Mouse (Mus musculus): Measurements from ENCODE around the gene Plekhg6. TPM values are rescaled to one million over a fixed set of nuclear protein-coding genes. Genes with fewer than 3 reads are reported as not detected.

Gene Plekhg6
- polyA plus RNA-seq, 1 experiment, result not detected

DNA sequence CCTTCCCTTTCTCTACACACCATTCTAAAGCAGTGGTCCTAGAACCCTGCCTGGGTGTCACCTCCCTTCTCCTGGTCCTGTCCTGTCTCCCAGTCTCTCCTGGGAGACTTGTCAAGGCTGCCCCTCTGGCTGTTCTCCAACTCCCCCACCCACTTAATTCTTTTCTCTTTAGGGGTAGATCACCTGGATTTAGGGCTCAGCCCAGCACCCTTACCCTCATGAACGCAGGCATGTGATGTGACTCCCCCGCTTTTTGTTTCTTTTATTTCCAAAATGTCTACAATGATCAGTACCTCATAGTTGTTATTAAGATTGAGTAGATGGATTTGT lies 29.6 kb downstream of the Plekhg6 start:
- no peak for TF ChIP-seq GATA1 (IDR thresholded peaks at IDR 0.05; ENCODE audit: low read length)

- TF ChIP-seq GATA1 (IDR thresholded peaks at IDR 0.05; ENCODE audit: low read length), result no peak
Observed at GRCm38 (mm10) chr6:125350231-125350994, 30.2 kb downstream of the Plekhg6 start.

DNA sequence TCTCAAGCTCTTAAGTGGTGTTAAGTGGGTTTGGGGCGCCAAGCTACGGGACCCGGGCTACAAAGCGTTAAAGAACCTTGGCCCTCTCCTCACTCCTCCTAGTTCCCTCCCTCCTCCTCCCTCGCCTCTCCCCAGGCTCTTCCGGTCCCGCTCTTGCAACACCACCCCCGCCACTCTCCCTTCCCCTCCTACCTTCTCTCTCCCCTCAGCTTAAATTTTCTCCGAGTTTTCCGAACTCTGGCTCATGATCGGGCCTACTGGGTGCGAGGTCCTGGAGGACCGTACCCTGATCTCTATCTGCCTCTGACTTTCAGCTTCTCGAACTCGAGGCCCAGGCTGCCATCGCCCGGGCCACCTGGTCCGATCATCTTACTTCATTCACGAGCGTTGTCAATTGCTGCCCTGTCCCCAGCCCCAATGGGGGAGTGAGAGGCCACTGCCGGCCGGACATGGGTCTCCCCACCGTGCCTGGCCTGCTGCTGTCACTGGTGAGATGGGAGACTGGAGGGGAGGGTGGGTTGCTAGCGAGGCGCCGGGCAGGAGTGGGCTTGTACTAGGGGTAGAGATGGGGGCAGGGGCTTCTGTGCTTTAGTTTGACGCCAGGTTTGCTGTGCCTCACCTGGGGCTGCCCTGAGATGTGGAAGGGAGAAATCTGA lies 30.9 kb downstream of the Plekhg6 start:
- TF ChIP-seq GATA1 (IDR thresholded peaks at IDR 0.05; ENCODE audit: low read length), result no peak

GRCm38 (mm10) chr6:125348721-125349574 lies 31.6 kb downstream of the Plekhg6 start, which contains the start of gene Tnfrsf1a:
Tnfrsf1a (plus strand) TSS chr6:125349362.
- no peak for TF ChIP-seq GATA1 (IDR thresholded peaks at IDR 0.05; ENCODE audit: low read length)

GRCm38 (mm10) chr6:125346029-125346428 lies 34.6 kb downstream of the Plekhg6 start:
- TF ChIP-seq GATA1 (IDR thresholded peaks at IDR 0.05; ENCODE audit: low read length), result no peak

- no peak for TF ChIP-seq GATA1 (IDR thresholded peaks at IDR 0.05; ENCODE audit: low read length)
Observed at GRCm38 (mm10) chr6:125345625-125346024, 35.0 kb downstream of the Plekhg6 start.

GRCm38 (mm10) chr6:125344866-125345265 lies 35.7 kb downstream of the Plekhg6 start:
- TF ChIP-seq GATA1 (IDR thresholded peaks at IDR 0.05; ENCODE audit: low read length), result no peak

DNA sequence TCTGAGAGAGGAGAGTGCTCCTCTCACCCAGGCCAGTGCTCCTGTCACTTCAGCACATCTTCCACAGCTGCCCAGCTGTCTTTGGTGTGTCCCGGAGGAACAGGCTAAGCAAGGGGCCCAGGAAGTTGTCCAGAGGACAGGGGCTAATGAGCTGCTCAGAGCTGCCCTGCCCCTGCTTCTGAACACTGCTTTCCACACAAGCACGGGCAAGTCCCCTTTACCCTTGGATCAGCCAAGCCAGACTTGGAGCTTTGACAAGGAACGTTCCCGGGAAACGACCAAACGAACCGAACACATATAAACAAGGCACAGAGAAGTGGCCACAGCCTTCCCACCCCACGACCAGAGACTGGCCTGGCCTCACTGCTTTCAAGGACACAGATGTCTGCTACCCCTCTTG lies 36.5 kb downstream of the Plekhg6 start:
- no peak for TF ChIP-seq GATA1 (IDR thresholded peaks at IDR 0.05; ENCODE audit: low read length)

GRCm38 (mm10) chr6:125342198-125342597 lies 38.4 kb downstream of the Plekhg6 start:
- no peak for TF ChIP-seq GATA1 (IDR thresholded peaks at IDR 0.05; ENCODE audit: low read length)

DNA sequence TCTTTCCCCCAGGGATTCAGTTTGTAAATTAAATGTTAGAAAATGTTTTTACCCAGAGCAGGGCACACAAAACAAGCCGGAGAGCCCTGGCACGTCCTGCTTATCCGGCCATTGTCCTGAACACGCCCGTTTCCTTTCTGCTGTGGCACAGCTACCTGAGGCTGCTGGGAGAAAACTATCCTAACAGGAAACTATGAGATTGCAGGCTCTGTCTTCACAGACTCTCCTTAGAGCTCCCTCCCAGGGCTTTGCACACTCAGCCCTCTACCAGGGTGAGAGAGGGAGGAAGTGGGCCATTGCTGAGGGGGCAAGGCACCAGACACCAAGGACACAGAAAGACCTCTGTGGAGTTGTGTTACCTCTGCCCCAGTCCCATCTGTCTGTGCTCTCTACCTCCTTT lies 40.3 kb downstream of the Plekhg6 start:
- TF ChIP-seq GATA1 (IDR thresholded peaks at IDR 0.05; ENCODE audit: low read length), result no peak

DNA sequence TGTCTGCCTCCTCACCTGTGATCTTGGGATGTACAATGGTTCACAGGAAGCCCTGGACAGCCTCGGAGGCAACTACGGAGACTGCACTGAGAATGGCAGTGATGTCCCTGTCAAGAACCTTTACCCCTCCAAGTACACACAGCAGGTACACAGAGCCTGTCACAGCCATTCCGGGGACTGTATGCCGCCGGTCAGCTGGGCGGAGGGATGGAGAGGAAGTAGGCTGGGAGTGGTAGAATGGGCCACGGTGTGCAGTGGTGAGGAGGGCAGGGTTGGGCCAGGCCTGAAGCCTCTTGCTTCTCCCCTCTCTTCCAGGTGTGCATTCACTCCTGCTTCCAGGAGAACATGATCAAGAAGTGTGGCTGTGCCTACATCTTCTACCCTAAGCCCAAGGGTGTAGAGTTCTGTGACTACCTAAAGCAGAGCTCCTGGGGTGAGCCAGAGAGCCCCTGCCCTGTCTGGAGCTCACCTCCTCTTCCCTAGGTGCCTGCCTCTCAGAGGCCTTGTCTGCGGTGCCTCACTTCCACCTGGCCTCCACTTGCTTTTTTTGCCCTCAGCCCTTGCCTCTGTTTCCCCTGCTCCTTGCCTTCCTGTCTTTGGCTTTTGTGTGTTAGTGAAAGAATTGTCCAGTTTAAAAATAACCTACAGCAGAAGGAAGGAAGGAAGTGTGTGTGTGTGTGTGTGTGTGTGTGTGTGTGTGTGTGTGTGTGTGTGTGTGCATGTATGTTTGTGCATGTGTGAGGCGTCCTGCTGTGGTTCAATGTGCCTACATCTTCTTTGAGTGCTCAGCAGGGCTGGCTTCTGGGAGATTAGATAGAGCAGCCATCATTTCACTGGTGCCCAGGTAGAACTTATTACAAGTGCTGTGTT lies 41.6 kb downstream of the Plekhg6 start:
- no peak for TF ChIP-seq GATA1 (IDR thresholded peaks at IDR 0.05; ENCODE audit: low read length)

DNA sequence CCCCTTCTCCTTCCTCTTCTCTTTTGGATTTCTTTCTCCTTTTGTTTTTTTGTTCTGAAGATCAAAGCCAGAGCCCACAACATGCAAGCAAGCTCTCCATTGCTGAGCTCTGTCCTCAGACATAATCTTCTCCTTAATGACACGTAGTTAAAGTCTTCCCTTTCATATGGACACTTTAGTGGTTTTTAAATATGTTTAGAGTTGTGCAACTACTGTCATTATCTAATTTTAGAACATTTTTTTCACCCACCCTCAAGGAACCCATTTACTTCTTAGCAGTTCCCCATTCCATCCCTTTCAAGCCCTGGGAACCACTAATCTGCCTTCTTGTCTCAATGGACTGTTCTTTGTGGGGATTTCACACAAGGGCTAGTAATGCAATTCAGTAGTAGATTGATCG lies 46.2 kb downstream of the Plekhg6 start:
- TF ChIP-seq GATA1 (IDR thresholded peaks at IDR 0.05; ENCODE audit: low read length), result no peak

DNA sequence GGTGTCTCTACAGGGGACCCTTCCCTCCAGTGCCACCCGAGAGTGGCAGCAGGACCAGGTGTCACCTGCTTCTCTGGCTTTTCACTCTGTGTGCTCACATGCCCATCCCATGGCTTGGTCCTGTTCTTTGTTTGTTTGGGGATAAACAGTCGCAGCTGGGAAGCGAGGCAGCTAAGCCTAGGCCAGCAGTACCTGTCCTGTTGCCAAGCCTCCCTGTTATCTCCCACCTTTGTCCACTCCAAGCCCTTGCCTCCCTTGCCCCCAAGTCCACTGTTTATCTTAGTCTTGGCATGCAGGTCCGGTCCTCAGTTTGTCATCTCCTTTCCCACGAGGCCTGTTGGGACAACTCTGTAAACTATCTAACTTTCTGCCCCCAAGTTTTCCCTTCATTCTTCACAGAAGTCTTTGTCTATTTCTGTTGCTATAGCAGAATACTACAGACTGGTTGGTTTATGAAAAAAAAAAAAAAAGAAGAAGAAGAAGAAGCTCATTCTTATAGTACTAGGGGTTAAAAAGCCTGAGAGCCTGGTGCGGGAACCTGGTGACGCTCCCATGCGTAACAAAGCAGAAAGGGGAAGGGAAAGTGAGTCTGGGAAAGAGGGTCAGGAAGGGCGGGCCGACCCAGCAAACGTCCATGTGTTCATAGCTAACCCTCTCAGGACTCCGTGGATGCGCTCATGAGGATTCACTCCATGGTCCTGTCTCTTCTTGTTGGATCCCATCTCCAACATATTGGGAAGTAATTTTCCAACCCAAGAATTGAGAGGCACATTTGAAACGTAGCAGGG lies 47.3 kb downstream of the Plekhg6 start:
- TF ChIP-seq GATA1 (IDR thresholded peaks at IDR 0.05; ENCODE audit: low read length), result no peak

GRCm38 (mm10) chr6:125330626-125331326 lies 49.8 kb downstream of the Plekhg6 start:
- no peak for TF ChIP-seq GATA1 (IDR thresholded peaks at IDR 0.05; ENCODE audit: low read length)
